Mouse (Mus musculus): ENCODE data around the gene Basp1.

GRCm38 (mm10) chr15:25387572-25387971 lies 26.0 kb downstream of the Basp1 start:
- TF ChIP-seq CTCF (IDR thresholded peaks at IDR 0.05; ENCODE audit: extremely low read depth, insufficient read depth, insufficient read length, insufficient replicate concordance) (no peak), POLR2A (IDR thresholded peaks at IDR 0.05; ENCODE audit: low read depth, low read length) (no peak)
